Mouse (Mus musculus) heart, embryonic 11.5 days (tissue): ENCODE results near the gene Adora2b. TPM values are rescaled to one million over a fixed set of nuclear protein-coding genes. Genes with fewer than 3 reads are reported as not detected.

Experiments used
- ATAC-seq: fragments of 200-750 bp; cut with Nextera tagmentation; replicated peaks from 2 replicates; pipeline ENCODE4 v1.8.0; 2017; ENCODE audit warnings: moderate library complexity; ENCODE audit not compliant: insufficient number of reproducible peaks, low FRiP score, low TSS enrichment
- H3K27ac ChIP-seq: fragments of 300-500 bp; sonication (generic); 2 replicates; pipeline ENCODE4 v1.5.1; 2014; ENCODE audit warnings: mild to moderate bottlenecking, low read depth, low read length
- H3K27me3 ChIP-seq: fragments of 300-500 bp; sonication (generic); 2 replicates; pipeline ENCODE4 v1.6.1; 2014; ENCODE audit warnings: mild to moderate bottlenecking, low read length, mixed read lengths; ENCODE audit not compliant: control insufficient read depth, insufficient read depth
- H3K36me3 ChIP-seq: fragments of 300-500 bp; sonication (generic); 2 replicates; pipeline ENCODE4 v1.6.1; 2014; ENCODE audit warnings: mild to moderate bottlenecking, low read length, moderate library complexity, mixed read lengths; ENCODE audit not compliant: control insufficient read depth, insufficient read depth
- H3K4me1 ChIP-seq: fragments of 300-500 bp; sonication (generic); 2 replicates; pipeline ENCODE4 v1.6.1; 2014; ENCODE audit warnings: low read length; ENCODE audit not compliant: control insufficient read depth, insufficient read depth
- H3K4me2 ChIP-seq: fragments of 300-500 bp; sonication (generic); 2 replicates; pipeline ENCODE4 v1.6.1; 2014; ENCODE audit warnings: mild to moderate bottlenecking, moderate library complexity
- H3K4me3 ChIP-seq: fragments of 300-500 bp; sonication (generic); 2 replicates; pipeline ENCODE4 v1.5.1; 2014; ENCODE audit warnings: low read depth, low read length
- H3K9ac ChIP-seq: fragments of 300-500 bp; sonication (generic); 2 replicates; pipeline ENCODE4 v1.6.1; 2014; ENCODE audit warnings: mild to moderate bottlenecking, low read depth, low read length, moderate library complexity
- H3K9me3 ChIP-seq: fragments of 300-500 bp; sonication (generic); replicated peaks from 2 replicates; pipeline ENCODE4 v1.6.1; 2016; ENCODE audit warnings: low read length; ENCODE audit not compliant: control insufficient read depth
- WGBS: fragments of 180-500 bp; shearing (Covaris S2); extraction: QIAGEN DNeasy Blood & Tissue Kit; methylation state at CpG from one replicate; pipeline ENCODE4 v1.1.7; 2014; ENCODE audit not compliant: insufficient replicate concordance; 5-methylcytosine and 5-hydroxymethylcytosine counted together
- polyA plus RNA-seq: library from polyadenylated mRNA; unstranded; fragments of >200 nt; fragmentation: Nextera tagmentation; extraction: Ambion mirVana; gene quantifications from 2 replicates; pipeline ENCODE4 v1.2.1, GENCODE M21; 2014

Adora2b gene
- polyA plus RNA-seq, 1 experiment from 2014 or later: 0.87 TPM

- Histone ChIP-seq H3K9ac (no peak overlapping the region), H3K9me3 (no peaks in the 10 kb centered on the region), H3K4me2 (no peak overlapping the region), H3K4me1 (peaks cover 18% of the 10 kb centered on the region), H3K27me3 (no peaks in the 10 kb centered on the region), H3K27ac (no peak overlapping the region), H3K36me3 (no peaks in the 10 kb centered on the region), H3K4me3 (no peak overlapping the region)
- no peak for ATAC-seq
- WGBS: 61% methylated on average over 7 of the region's 7 CpGs
These were observed 27.9 kb upstream of the Adora2b start for GRCm38 (mm10) chr11:62220756-62221510.

- Histone ChIP-seq H3K9ac (no peak overlapping the region), H3K4me1 (peaks cover 18% of the 10 kb centered on the region), H3K36me3 (no peaks in the 10 kb centered on the region), H3K27me3 (no peaks in the 10 kb centered on the region), H3K4me3 (no peak overlapping the region), H3K27ac (no peak overlapping the region), H3K4me2 (no peak overlapping the region), H3K9me3 (no peaks in the 10 kb centered on the region)
- WGBS: 77% methylated on average over 5 of the region's 5 CpGs
- ATAC-seq: no peak
These were observed 25.4 kb upstream of the Adora2b start for GRCm38 (mm10) chr11:62223416-62223815.

GRCm38 (mm10) chr11:62223962-62224361, 24.8 kb upstream of the Adora2b start:
- no peaks in the 10 kb centered on the region for H3K36me3 ChIP-seq
- no peaks in the 10 kb centered on the region for H3K27me3 ChIP-seq
- no peak overlapping the region for H3K27ac ChIP-seq
- H3K9ac ChIP-seq: no peak overlapping the region
- H3K4me1 ChIP-seq: peaks cover 18% of the 10 kb centered on the region
- H3K4me3 ChIP-seq: no peak overlapping the region
- H3K4me2 ChIP-seq: no peak overlapping the region
- H3K9me3 ChIP-seq: no peaks in the 10 kb centered on the region
- WGBS: 87% methylated on average over 7 of the region's 7 CpGs
- ATAC-seq: no peak

- H3K27me3 ChIP-seq: no peaks in the 10 kb centered on the region
- no peaks in the 10 kb centered on the region for H3K36me3 ChIP-seq
- H3K4me2 ChIP-seq: no peak overlapping the region
- no peak for ATAC-seq
- no peak overlapping the region for H3K4me3 ChIP-seq
- WGBS: 66% methylated on average over 4 of the region's 4 CpGs
- peaks cover 18% of the 10 kb centered on the region for H3K4me1 ChIP-seq
- H3K9ac ChIP-seq: no peak overlapping the region
- H3K9me3 ChIP-seq: no peaks in the 10 kb centered on the region
- H3K27ac ChIP-seq: no peak overlapping the region
These were observed 24.0 kb upstream of the Adora2b start for GRCm38 (mm10) chr11:62224797-62225196.

- H3K27ac ChIP-seq: no peak overlapping the region
- H3K9ac ChIP-seq: no peak overlapping the region
- no peaks in the 10 kb centered on the region for H3K9me3 ChIP-seq
- no peak for ATAC-seq
- H3K4me2 ChIP-seq: no peak overlapping the region
- H3K4me1 ChIP-seq: no peaks in the 10 kb centered on the region
- H3K36me3 ChIP-seq: no peaks in the 10 kb centered on the region
- no peak overlapping the region for H3K4me3 ChIP-seq
- H3K27me3 ChIP-seq: peaks cover 2% of the 10 kb centered on the region; the same call in 1 of the 2 replicates
- 65% methylated on average over 12 of the region's 12 CpGs for WGBS
These were observed 8.0 kb upstream of the Adora2b start for GRCm38 (mm10) chr11:62240631-62241261.

- ATAC-seq: no peak
- WGBS: 82% methylated on average over 8 of the region's 8 CpGs
These were observed 4.9 kb upstream of the Adora2b start for GRCm38 (mm10) chr11:62243871-62244270.

GRCm38 (mm10) chr11:62244471-62244870, 4.3 kb upstream of the Adora2b start:
- H3K27me3 ChIP-seq: peaks cover 10% of the 10 kb centered on the region
- H3K36me3 ChIP-seq: no peaks in the 10 kb centered on the region
- H3K27ac ChIP-seq: no peak overlapping the region
- no peak for ATAC-seq
- H3K9ac ChIP-seq: no peak overlapping the region
- 77% methylated on average over 4 of the region's 4 CpGs for WGBS
- peaks cover 10% of the 10 kb centered on the region for H3K4me1 ChIP-seq
- H3K9me3 ChIP-seq: no peaks in the 10 kb centered on the region
- no peak overlapping the region for H3K4me2 ChIP-seq
- no peak overlapping the region for H3K4me3 ChIP-seq

More at GRCm38 (mm10) chr11:62243871-62244270, 4.9 kb upstream of the Adora2b start:
- Histone ChIP-seq H3K27ac (no peak overlapping the region), H3K9me3 (no peaks in the 10 kb centered on the region), H3K4me1 (peaks cover 4% of the 10 kb centered on the region; the same call in 1 of the 2 replicates), H3K36me3 (no peaks in the 10 kb centered on the region), H3K27me3 (peaks cover 5% of the 10 kb centered on the region), H3K4me2 (no peak overlapping the region), H3K9ac (no peak overlapping the region), H3K4me3 (no peak overlapping the region)

GRCm38 (mm10) chr11:62247759-62248400, 904 bp upstream of the Adora2b start:
- no peak overlapping the region for H3K27ac ChIP-seq
- H3K9me3 ChIP-seq: no peaks in the 10 kb centered on the region
- H3K4me3 ChIP-seq: peak overlapping the region; percentile 51
- no peak for ATAC-seq
- peaks cover 12% of the 10 kb centered on the region for H3K4me1 ChIP-seq
- H3K4me2 ChIP-seq: peak overlapping the region; percentile 100
- peaks cover 38% of the 10 kb centered on the region for H3K27me3 ChIP-seq
- 34% methylated on average over 18 of the region's 18 CpGs for WGBS
- no peaks in the 10 kb centered on the region for H3K36me3 ChIP-seq
- H3K9ac ChIP-seq: no peak overlapping the region
